10 mouse cellular contexts compared by ENCODE assay signal in the genomic region with DNA sequence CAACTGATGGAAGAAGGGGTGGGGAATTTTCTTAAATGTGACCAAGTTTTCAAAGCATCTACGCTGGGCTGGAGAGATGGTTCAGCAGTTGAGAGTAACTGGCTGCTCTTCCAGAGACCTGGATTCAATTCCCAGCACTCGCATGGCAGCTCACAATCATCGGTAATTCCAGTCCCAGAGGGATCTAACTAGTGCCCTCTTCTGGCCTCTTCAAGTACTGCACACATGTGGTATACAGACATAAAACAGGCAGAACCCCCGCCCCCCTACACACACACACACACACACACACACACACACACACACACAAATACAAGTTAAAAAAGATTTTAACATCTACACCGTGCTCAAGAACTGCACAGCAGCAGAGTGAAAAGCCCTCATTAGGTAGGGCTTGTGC. TPM values are rescaled to one million over a fixed set of nuclear protein-coding genes. Genes with fewer than 3 reads are reported as not detected.
DNase-seq lines count a peak whose midpoint lies in the region; ATAC-seq and TF ChIP-seq lines count a peak whose summit lies in the region.
"Had no signal": no experiment of that assay in that cellular context is flagged by ENCODE, and none has a peak within 500 bp of the region (broad histone marks: within the 10 kb centered on the region; RNA-seq: fewer than 3 reads in every experiment).

No protein-coding gene starts in this region.

- WGBS in heart, adult 2 months: 92% methylated on average over 5 of the region's 5 CpGs
- WGBS in heart, embryonic 11.5 days (ENCODE audit: insufficient replicate concordance): 92% methylated on average over 5 of the region's 5 CpGs
- WGBS in liver, embryonic 13.5 days (ENCODE audit: insufficient replicate concordance): 77% methylated on average over 5 of the region's 5 CpGs

- no peaks in the 10 kb centered on the region for H3K9me3 ChIP-seq in heart, embryonic 11.5 days (replicated peaks; ENCODE audit: control insufficient read depth, low read length)
- no peaks in the 10 kb centered on the region for H3K9me3 ChIP-seq in G1E (replicated peaks)
- no peaks in the 10 kb centered on the region for H3K9me3 ChIP-seq in liver, embryonic 13.5 days (replicated peaks)
- H3K9me3 ChIP-seq: heart, embryonic 10.5 days had no signal

- no peak overlapping the region for H3K27ac ChIP-seq in heart, adult 2 months
- no peak overlapping the region for H3K27ac ChIP-seq in heart, embryonic 11.5 days (ENCODE audit: low read depth, low read length)
- peak overlapping the region; percentile 82; the same call in 1 of the 2 replicates for H3K27ac ChIP-seq in liver, embryonic 13.5 days
- H3K27ac ChIP-seq: heart, embryonic 10.5 days had no signal

- no peak for TF ChIP-seq POLR2A in heart, adult 2 months (IDR thresholded peaks at IDR 0.05; ENCODE audit: insufficient read depth, low read depth, low read length)

- DNase-seq in heart, adult 2 months: no peak
- peak; percentile 26 for DNase-seq in lung, postnatal 36 days
- no peak for DNase-seq in lung, postnatal 14 days
- DNase-seq in G1E (ENCODE audit: low spot score): no peak
- DNase-seq in liver, embryonic 13.5 days: no peak
- DNase-seq in urinary bladder, adult 18-20 months (ENCODE audit: low spot score in 2 of 2): no peak
- no peak for DNase-seq in layer of hippocampus, adult 18-20 months (ENCODE audit: low spot score in 2 of 2)

- peaks cover 28% of the 10 kb centered on the region for H3K4me1 ChIP-seq in heart, adult 2 months (ENCODE audit: control insufficient read depth, insufficient read depth, low read length)
- H3K4me1 ChIP-seq in heart, embryonic 11.5 days (ENCODE audit: control insufficient read depth, insufficient read depth, low read length): peaks cover 24% of the 10 kb centered on the region
- H3K4me1 ChIP-seq in G1E (ENCODE audit: insufficient read depth, low read depth, low read length): peaks cover 73% of the 10 kb centered on the region
- H3K4me1 ChIP-seq in liver, embryonic 13.5 days (replicated peaks): peaks cover 98% of the 10 kb centered on the region

- H3K4me3 ChIP-seq in heart, adult 2 months: no peak overlapping the region
- no peak overlapping the region for H3K4me3 ChIP-seq in heart, embryonic 11.5 days (ENCODE audit: low read depth, low read length)
- no peak overlapping the region for H3K4me3 ChIP-seq in G1E (ENCODE audit: low read depth, low read length)
- no peak overlapping the region for H3K4me3 ChIP-seq in liver, embryonic 13.5 days (replicated peaks)
- H3K4me3 ChIP-seq: heart, embryonic 10.5 days had no signal

- TF ChIP-seq EP300 in heart, adult 2 months (IDR thresholded peaks at IDR 0.05; ENCODE audit: insufficient read depth, low read depth, low read length): no peak

- peak; percentile 36 for TF ChIP-seq CTCF in heart, adult 2 months (IDR thresholded peaks at IDR 0.05)
- peak; percentile 40 for TF ChIP-seq CTCF in G1E (IDR thresholded peaks at IDR 0.05; ENCODE audit: low read depth, low read length)

- intact Hi-C loops in heart, adult 2 months (cut with DNase I): no loop called here

- H3K79me2 ChIP-seq in heart, adult 2 months (replicated peaks; ENCODE audit: control insufficient read depth, insufficient read depth, low read length): peaks cover 12% of the 10 kb centered on the region

- peaks cover 19% of the 10 kb centered on the region for H3K36me3 ChIP-seq in heart, adult 2 months (ENCODE audit: control insufficient read depth, insufficient read depth, low read length)
- no peaks in the 10 kb centered on the region for H3K36me3 ChIP-seq in heart, embryonic 11.5 days (ENCODE audit: control insufficient read depth, insufficient read depth, low read length)
- peaks cover 69% of the 10 kb centered on the region for H3K36me3 ChIP-seq in G1E (replicated peaks)
- H3K36me3 ChIP-seq in liver, embryonic 13.5 days: no peaks in the 10 kb centered on the region

- no peak for ATAC-seq in heart, embryonic 11.5 days (replicated peaks; ENCODE audit: insufficient number of reproducible peaks, low FRiP score, low TSS enrichment)
- ATAC-seq in G1E (ENCODE audit: extremely low read depth, insufficient number of reproducible peaks, low FRiP score, poor library complexity, severe bottlenecking): no peak
- ATAC-seq in liver, embryonic 13.5 days (ENCODE audit: low read depth): no peak

- no peaks in the 10 kb centered on the region for H3K27me3 ChIP-seq in heart, adult 2 months (ENCODE audit: control insufficient read depth, insufficient read depth, low read length)
- H3K27me3 ChIP-seq in heart, embryonic 11.5 days (ENCODE audit: control insufficient read depth, insufficient read depth, low read length): no peaks in the 10 kb centered on the region
- H3K27me3 ChIP-seq in G1E (ENCODE audit: insufficient read depth, low read length): no peaks in the 10 kb centered on the region
- H3K27me3 ChIP-seq in liver, embryonic 13.5 days: no peaks in the 10 kb centered on the region

- no peak overlapping the region for H3K4me2 ChIP-seq in heart, embryonic 11.5 days
- H3K4me2 ChIP-seq in liver, embryonic 13.5 days: no peak overlapping the region

- no peak overlapping the region for H3K9ac ChIP-seq in heart, adult 2 months (ENCODE audit: low read depth, low read length)
- H3K9ac ChIP-seq in heart, embryonic 11.5 days (ENCODE audit: low read depth, low read length): no peak overlapping the region
- H3K9ac ChIP-seq in liver, embryonic 13.5 days: no peak overlapping the region

RNA-seq across cellular contexts. Expression of gene Minos1, which starts 15.2 kb away (rescaled TPM):
- total RNA-seq in heart, adult 2 months (2021): 100 to 1,000 TPM; 586 to 660 TPM
- polyA plus RNA-seq in heart, adult 2 months (2012; rRNA removed): 203 and 282 TPM in 2 replicates
- 649 and 675 TPM in 2 replicates for polyA plus RNA-seq in heart, embryonic 11.5 days (2014; fragmentation: Nextera tagmentation; extraction: Ambion mirVana)
- 342 and 377 TPM in 2 replicates for total RNA-seq in G1E (2014; fragmentation: Nextera tagmentation)
- total RNA-seq in G1E (2017): 323 and 338 TPM in 2 replicates
- polyA plus RNA-seq in G1E (2012): 11.9 and 12.8 TPM in 2 replicates
- 403 and 435 TPM in 2 replicates for polyA plus RNA-seq in liver, embryonic 13.5 days (2015; fragmentation: Nextera tagmentation; extraction: Ambion mirVana)
- total RNA-seq in layer of hippocampus, adult 18-20 months (2021): 100 to 1,000 TPM; 189 to 193 TPM

RNA-seq across cellular contexts. Expression of gene Nbl1, which starts 22.9 kb away (rescaled TPM):
- 10 to 100 TPM; 21.9 to 24.0 TPM for total RNA-seq in heart, adult 2 months (2021)
- 29.1 and 32.9 TPM in 2 replicates for polyA plus RNA-seq in heart, adult 2 months (2012; rRNA removed)
- 6.3 and 7.2 TPM in 2 replicates for polyA plus RNA-seq in heart, embryonic 11.5 days (2014; fragmentation: Nextera tagmentation; extraction: Ambion mirVana)
- not detected in 2 replicates for total RNA-seq in G1E (2014; fragmentation: Nextera tagmentation)
- total RNA-seq in G1E (2017): 0.11 TPM in 1 of 2 replicates, not detected in the other
- 0.05 and 0.18 TPM in 2 replicates for polyA plus RNA-seq in G1E (2012)
- polyA plus RNA-seq in liver, embryonic 13.5 days (2015; fragmentation: Nextera tagmentation; extraction: Ambion mirVana): 1.6 and 2.0 TPM in 2 replicates
- 10 to 100 TPM; 80.3 to 92.2 TPM for total RNA-seq in layer of hippocampus, adult 18-20 months (2021)

RNA-seq across cellular contexts. Expression of gene Htr6, which starts 40.4 kb away (rescaled TPM):
- not detected for total RNA-seq in heart, adult 2 months (2021)
- polyA plus RNA-seq in heart, adult 2 months (2012; rRNA removed): not detected in 2 replicates
- not detected in 2 replicates for polyA plus RNA-seq in heart, embryonic 11.5 days (2014; fragmentation: Nextera tagmentation; extraction: Ambion mirVana)
- not detected in 2 replicates for total RNA-seq in G1E (2014; fragmentation: Nextera tagmentation)
- 0.06 TPM in 1 of 2 replicates, not detected in the other for total RNA-seq in G1E (2017)
- not detected in 2 replicates for polyA plus RNA-seq in G1E (2012)
- not detected in 2 replicates for polyA plus RNA-seq in liver, embryonic 13.5 days (2015; fragmentation: Nextera tagmentation; extraction: Ambion mirVana)
- 1 to 10 TPM; 6.5 to 7.6 TPM for total RNA-seq in layer of hippocampus, adult 18-20 months (2021)
- polyA plus RNA-seq: heart, embryonic 10.5 days; intestine, embryonic 16.5 days had no signal

Comparison
In these comparisons a context has a peak if more than half of its experiments do, and no peak if none do; other contexts are left out.
1. RNA of gene Minos1, which starts 15.2 kb away (polyA plus RNA-seq): 649 to 675 TPM in heart, embryonic 11.5 days, 403 to 435 TPM in liver, embryonic 13.5 days and 203 to 282 TPM in heart, adult 2 months; 11.9 to 12.8 TPM in G1E; every median in the first group is over 10 times any median in the second.